Comparison of ENCODE assay signal across 8 mouse cellular contexts in the genomic region with DNA sequence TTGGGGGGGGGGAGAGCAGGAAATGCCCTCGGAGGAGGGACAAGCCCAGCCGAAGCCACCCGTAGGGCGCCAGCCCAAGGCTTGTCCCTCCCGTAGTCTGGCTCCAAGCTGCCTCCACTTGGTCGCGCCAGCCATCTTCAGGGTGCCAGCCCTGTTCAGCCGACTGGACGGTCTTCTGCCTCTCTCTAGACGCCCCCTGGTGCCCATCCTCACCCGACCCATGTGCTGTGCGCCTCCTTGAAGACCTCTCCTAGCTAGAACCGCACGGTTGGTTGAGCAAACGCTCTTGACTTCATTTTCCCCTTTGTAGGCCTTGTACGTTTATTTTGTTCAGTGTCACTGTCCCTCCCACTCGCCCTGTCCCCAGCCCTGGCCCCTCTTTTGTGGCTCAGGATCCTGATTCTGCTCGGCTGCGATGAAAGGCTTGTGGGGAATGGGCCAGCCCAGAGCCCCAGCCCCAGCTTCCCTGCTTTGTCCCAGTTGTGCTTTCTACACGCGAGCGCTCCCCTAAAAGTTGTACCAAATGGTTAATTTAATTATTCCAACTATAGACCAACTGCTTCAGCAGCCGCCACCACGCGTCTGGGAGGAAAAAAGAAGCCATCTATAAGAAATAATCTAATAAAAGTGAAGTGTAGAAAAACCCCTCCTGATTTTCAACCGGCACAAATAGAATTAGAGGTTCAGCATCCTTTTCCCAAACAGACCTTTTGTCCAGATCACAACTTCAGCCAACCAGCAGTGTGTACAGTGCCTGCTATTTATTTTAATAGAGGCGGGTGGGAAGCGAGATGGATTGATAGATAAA. TPM values are rescaled to one million over a fixed set of nuclear protein-coding genes. Genes with fewer than 3 reads are reported as not detected.
A peak's percentile ranks its signal among the peaks of the same experiment; 100 is the strongest.
DNase-seq lines count a peak whose midpoint lies in the region; ATAC-seq lines count a peak whose summit lies in the region.

No protein-coding gene starts in this region.

- 2% methylated on average over 28 of the region's 28 CpGs for WGBS in forebrain, embryonic 15.5 days

- H3K4me2 ChIP-seq in forebrain, embryonic 15.5 days (replicated peaks), result no peak overlapping the region

- H3K27ac ChIP-seq in forebrain, embryonic 15.5 days (replicated peaks), result no peak overlapping the region

- H3K27me3 ChIP-seq in forebrain, embryonic 15.5 days, result peaks cover 90% of the 10 kb centered on the region

- no peaks in the 10 kb centered on the region for H3K36me3 ChIP-seq in forebrain, embryonic 15.5 days

- DNase-seq in heart, postnatal 4 days, result peak; percentile 26
- no peak for DNase-seq in heart, adult 11 months
- DNase-seq in R1 (ENCODE audit: low read depth, low spot score), result peak; percentile 43
- peak; percentile 58 for DNase-seq in mesoderm, embryonic 11.5 days (ENCODE audit: low read depth, low spot score)
- DNase-seq in layer of hippocampus, postnatal 36 days, result no peak
- no peak for DNase-seq in thymus, postnatal 25 days

- H3K9me3 ChIP-seq in forebrain, embryonic 15.5 days, result no peaks in the 10 kb centered on the region

- H3K4me3 ChIP-seq in forebrain, embryonic 15.5 days, result no peak overlapping the region

- H3K9ac ChIP-seq in forebrain, embryonic 15.5 days (replicated peaks), result no peak overlapping the region

- peak; percentile 66; the same call in 1 of the 2 replicates for ATAC-seq in forebrain, embryonic 15.5 days (replicated peaks)
- ATAC-seq in erythroid progenitor cell, adult 5-6 weeks (replicated peaks; ENCODE audit: low FRiP score, poor library complexity, severe bottlenecking), result no peak

- no peaks in the 10 kb centered on the region; the same call in 1 of the 2 replicates for H3K4me1 ChIP-seq in forebrain, embryonic 15.5 days

RNA-seq across cellular contexts. Expression of gene Phox2b, which starts 2.9 kb away (rescaled TPM):
- total RNA-seq in heart, postnatal 4 days (2021), result under 1 TPM in 1 of 2 experiments, not detected in 1; 0.14 TPM
- polyA plus RNA-seq in forebrain, embryonic 15.5 days (2015; fragmentation: Nextera tagmentation; extraction: Ambion mirVana), result not detected in 2 replicates
- total RNA-seq in layer of hippocampus, postnatal 36 days (2021), result not detected
- total RNA-seq in erythroid progenitor cell, adult 5-6 weeks (2015; ENCODE audit: low replicate concordance), result not detected in 2 replicates
- not detected in 2 replicates for total RNA-seq in erythroid progenitor cell, adult 5-6 weeks (2017; ENCODE audit: low replicate concordance)

Comparison
In these comparisons a context has a peak if more than half of its experiments do, and no peak if none do; other contexts are left out.
1. DNase-seq: peak in heart, postnatal 4 days (single experiment), R1 (single experiment) and mesoderm, embryonic 11.5 days (single experiment); none in heart, adult 11 months (single experiment), layer of hippocampus, postnatal 36 days (0 of 2) and thymus, postnatal 25 days (single experiment).